Mouse (Mus musculus) forebrain, embryonic 15.5 days (tissue): Measurements from ENCODE around the gene Samd8. TPM values are rescaled to one million over a fixed set of nuclear protein-coding genes. Genes with fewer than 3 reads are reported as not detected.

Experiments
- ATAC-seq: fragments of 200-750 bp; cut with Nextera tagmentation; replicated peaks from 2 replicates; pipeline ENCODE4 v1.8.0; 2017; ENCODE audit warnings: mild to moderate bottlenecking, moderate TSS enrichment, moderate library complexity
- H3K27ac ChIP-seq: fragments of 300-500 bp; sonication (generic); replicated peaks from 2 replicates; pipeline ENCODE4 v1.5.1; 2015; ENCODE audit warnings: mild to moderate bottlenecking, inconsistent platforms
- H3K27me3 ChIP-seq: fragments of 300-500 bp; sonication (generic); 2 replicates; pipeline ENCODE4 v1.6.1; 2015; ENCODE audit warnings: inconsistent platforms
- H3K36me3 ChIP-seq: fragments of 300-500 bp; sonication (generic); 2 replicates; pipeline ENCODE4 v1.6.1; 2015; ENCODE audit warnings: mild to moderate bottlenecking, inconsistent platforms
- H3K4me1 ChIP-seq: fragments of 300-500 bp; sonication (generic); 2 replicates; pipeline ENCODE4 v1.6.1; 2015; ENCODE audit warnings: inconsistent platforms
- H3K4me2 ChIP-seq: fragments of 300-500 bp; sonication (generic); replicated peaks from 2 replicates; pipeline ENCODE4 v1.6.1; 2015; ENCODE audit warnings: mild to moderate bottlenecking, inconsistent platforms
- H3K4me3 ChIP-seq: fragments of 300-500 bp; sonication (generic); 2 replicates; pipeline ENCODE4 v1.5.1; 2015; ENCODE audit warnings: mild to moderate bottlenecking, inconsistent platforms
- H3K9ac ChIP-seq: fragments of 300-500 bp; sonication (generic); replicated peaks from 2 replicates; pipeline ENCODE4 v1.6.1; 2015; ENCODE audit warnings: mild to moderate bottlenecking, inconsistent platforms
- H3K9me3 ChIP-seq: fragments of 300-500 bp; sonication (generic); 2 replicates; pipeline ENCODE4 v1.6.1; 2016; ENCODE audit warnings: inconsistent platforms
- WGBS: fragments of 180-500 bp; shearing (Covaris S2); methylation state at CpG from one replicate; pipeline ENCODE4 v1.1.7; 2015; ENCODE audit warnings: mixed read lengths; 5-methylcytosine and 5-hydroxymethylcytosine counted together
- polyA plus RNA-seq: library from polyadenylated mRNA; unstranded; fragments of >200 nt; fragmentation: Nextera tagmentation; extraction: Ambion mirVana; gene quantifications from 2 replicates; pipeline ENCODE4 v1.2.1, GENCODE M21; 2015

Gene Samd8
- polyA plus RNA-seq, 1 experiment from 2014 or later, result 24.2 TPM

- Histone ChIP-seq H3K27me3 (no peaks in the 10 kb centered on the region), H3K4me2 (peak overlapping the region; percentile 100), H3K4me1 (peaks cover 17% of the 10 kb centered on the region), H3K36me3 (peaks cover 40% of the 10 kb centered on the region), H3K27ac (peak overlapping the region; percentile 70), H3K9ac (peak overlapping the region; percentile 70), H3K4me3 (peak overlapping the region; percentile 65), H3K9me3 (no peaks in the 10 kb centered on the region)
- peak; percentile 69 for ATAC-seq
- WGBS, result under 1% methylated on average over 50 of the region's 50 CpGs
These were observed 97.2 kb downstream of the Samd8 start for GRCm38 (mm10) chr14:21847381-21848165.

Other genes with a start within 250 kb of the Samd8 start
- 0.22 TPM in 1 of 2 replicates, not detected in the other for gene Dupd1, start 36.0 kb upstream of the Samd8 start, polyA plus RNA-seq
- not detected in 2 replicates for gene Dusp13, start 650 bp downstream of the Samd8 start, polyA plus RNA-seq
- gene Vdac2, start 74.7 kb downstream of the Samd8 start, polyA plus RNA-seq, result 245 and 250 TPM in 2 replicates
- 31.7 and 33.0 TPM in 2 replicates for gene Comtd1, start 98.4 kb downstream of the Samd8 start, polyA plus RNA-seq
- gene Zfp503, start 239.1 kb downstream of the Samd8 start, polyA plus RNA-seq, result 7.4 TPM in 2 replicates